Mouse (Mus musculus): ENCODE measurements at regions not wholly inside any gene's neighbourhood (a gene's known extent, or its start where the extent isn't known, plus 50 kb on each side); places are given as distances from the start of the nearest gene placed in this dataset.

DNA sequence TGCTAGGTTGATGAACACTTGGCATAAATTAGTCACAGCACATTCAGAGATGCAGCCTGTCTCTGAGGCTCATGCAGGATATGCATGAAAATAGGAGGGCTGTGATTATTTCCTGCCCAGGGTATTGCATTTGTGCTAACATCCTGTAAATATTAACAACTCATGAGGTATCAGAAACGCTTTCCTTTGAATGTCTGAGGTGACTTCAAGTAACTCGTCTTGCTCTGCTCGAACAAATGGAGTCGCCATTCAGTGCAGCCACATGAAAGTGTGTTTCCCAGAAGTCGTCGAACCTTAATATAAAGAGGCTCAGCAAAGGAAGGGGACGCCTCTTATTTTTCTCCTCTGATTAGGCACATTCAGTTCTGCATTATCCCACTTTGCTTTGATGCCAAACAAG, 301.1 kb upstream of the Adgrl2 start:
- Histone ChIP-seq H3K4me2 (no peak overlapping the region), H3K9ac (ENCODE audit: low read depth, low read length) (no peak overlapping the region), H3K36me3 (ENCODE audit: control insufficient read depth, insufficient read depth, low read length) (no peaks in the 10 kb centered on the region), H3K27ac (ENCODE audit: low read depth, low read length) (no peak overlapping the region), H3K4me1 (replicated peaks; ENCODE audit: control insufficient read depth, insufficient read depth, low read length) (no peaks in the 10 kb centered on the region), H3K9me3 (ENCODE audit: control insufficient read depth, low read length) (no peaks in the 10 kb centered on the region), H3K4me3 (ENCODE audit: low read depth, low read length) (no peak overlapping the region), H3K27me3 (replicated peaks; ENCODE audit: control insufficient read depth, insufficient read depth, low read length) (no peaks in the 10 kb centered on the region)
- ATAC-seq (replicated peaks; ENCODE audit: low FRiP score) (no peak), DNase-seq (ENCODE audit: low spot score) (no peak)
- WGBS: 70% methylated on average over 7 of the region's 7 CpGs

DNA sequence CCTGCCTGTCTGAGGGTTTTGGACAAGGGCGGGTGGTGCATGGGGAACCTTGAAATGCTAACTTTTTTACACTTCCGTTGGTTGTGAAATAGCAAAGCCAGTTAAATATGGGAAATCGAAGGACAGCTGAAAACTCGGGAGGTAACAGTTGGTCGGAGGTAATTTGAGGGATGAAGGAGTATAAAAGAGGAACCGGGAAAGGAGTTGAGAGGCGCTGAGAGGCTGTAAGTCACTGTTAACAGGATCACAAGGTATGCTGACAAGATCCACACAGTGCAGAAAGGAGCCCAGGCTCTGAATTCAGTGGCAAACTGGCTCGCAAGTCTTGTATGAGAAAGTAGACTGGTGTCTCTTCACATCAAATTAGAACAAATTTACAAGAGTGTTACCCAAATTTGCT, 299.9 kb upstream of the Adgrl2 start:
- WGBS: 58% methylated on average over 8 of the region's 8 CpGs
- Histone ChIP-seq H3K4me3 (ENCODE audit: low read depth, low read length) (no peak overlapping the region), H3K4me2 (no peak overlapping the region), H3K4me1 (replicated peaks; ENCODE audit: control insufficient read depth, insufficient read depth, low read length) (no peaks in the 10 kb centered on the region), H3K9me3 (ENCODE audit: control insufficient read depth, low read length) (no peaks in the 10 kb centered on the region), H3K27ac (ENCODE audit: low read depth, low read length) (no peak overlapping the region), H3K27me3 (replicated peaks; ENCODE audit: control insufficient read depth, insufficient read depth, low read length) (no peaks in the 10 kb centered on the region), H3K9ac (ENCODE audit: low read depth, low read length) (no peak overlapping the region), H3K36me3 (ENCODE audit: control insufficient read depth, insufficient read depth, low read length) (no peaks in the 10 kb centered on the region)
- DNase-seq (ENCODE audit: low spot score) (no peak), ATAC-seq (replicated peaks; ENCODE audit: low FRiP score) (no peak)

DNA sequence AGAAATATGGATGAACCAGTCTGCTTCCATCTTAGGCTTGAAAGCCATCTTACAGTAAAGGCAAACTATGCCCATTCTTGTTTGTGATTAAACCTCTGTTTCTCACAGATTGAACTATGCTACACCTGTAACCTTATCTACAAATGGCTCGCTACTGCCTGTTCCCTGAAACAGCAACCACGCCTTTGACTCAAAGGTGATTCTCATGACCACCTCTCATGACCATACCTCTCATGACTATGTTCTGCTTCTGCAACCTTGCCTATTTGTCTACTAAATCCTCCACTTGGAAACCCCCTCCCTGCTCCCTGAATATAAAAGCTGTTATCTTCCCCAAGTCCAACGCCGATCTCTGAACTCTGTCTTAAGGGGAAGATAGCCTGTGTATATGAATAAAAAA, 296.7 kb upstream of the Adgrl2 start:
- H3K4me1 ChIP-seq (replicated peaks; ENCODE audit: control insufficient read depth, insufficient read depth, low read length): no peaks in the 10 kb centered on the region
- ATAC-seq (replicated peaks; ENCODE audit: low FRiP score) (no peak), DNase-seq (ENCODE audit: low spot score) (no peak)
- H3K4me2 ChIP-seq: no peak overlapping the region
- WGBS: 88% methylated on average over 4 of the region's 4 CpGs
- H3K36me3 ChIP-seq (ENCODE audit: control insufficient read depth, insufficient read depth, low read length): no peaks in the 10 kb centered on the region
- H3K27me3 ChIP-seq (replicated peaks; ENCODE audit: control insufficient read depth, insufficient read depth, low read length): no peaks in the 10 kb centered on the region
- no peak overlapping the region for H3K9ac ChIP-seq (ENCODE audit: low read depth, low read length)
- no peaks in the 10 kb centered on the region for H3K9me3 ChIP-seq (ENCODE audit: control insufficient read depth, low read length)
- H3K4me3 ChIP-seq (ENCODE audit: low read depth, low read length): no peak overlapping the region
- H3K27ac ChIP-seq (ENCODE audit: low read depth, low read length): no peak overlapping the region

DNA sequence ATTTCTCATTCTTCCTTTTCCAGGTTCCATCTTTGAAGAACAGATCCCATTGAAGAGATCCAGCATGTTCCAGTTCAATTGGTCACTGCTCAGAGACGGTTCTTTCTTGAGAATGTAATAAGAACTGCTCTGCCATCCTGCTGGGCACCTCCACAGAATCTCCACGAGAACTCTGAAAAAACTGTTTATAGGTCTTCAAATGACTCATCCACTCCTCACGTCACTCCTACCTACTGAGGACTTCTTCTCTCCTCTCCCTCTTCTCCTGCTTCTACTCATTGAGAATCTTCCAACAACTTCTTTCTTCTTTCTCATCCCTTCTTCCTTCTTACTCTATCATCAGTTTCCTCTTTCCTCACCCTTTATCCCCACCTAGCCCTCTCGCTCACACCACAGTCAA, 294.6 kb upstream of the Adgrl2 start:
- H3K36me3 ChIP-seq (ENCODE audit: control insufficient read depth, insufficient read depth, low read length): no peaks in the 10 kb centered on the region
- no peak overlapping the region for H3K4me2 ChIP-seq
- WGBS: 80% methylated on average over 4 of the region's 4 CpGs
- ATAC-seq (replicated peaks; ENCODE audit: low FRiP score): no peak
- H3K9ac ChIP-seq (ENCODE audit: low read depth, low read length): no peak overlapping the region
- H3K27me3 ChIP-seq (replicated peaks; ENCODE audit: control insufficient read depth, insufficient read depth, low read length): no peaks in the 10 kb centered on the region
- H3K4me3 ChIP-seq (ENCODE audit: low read depth, low read length): no peak overlapping the region
- DNase-seq (ENCODE audit: low spot score): no peak
- no peaks in the 10 kb centered on the region for H3K4me1 ChIP-seq (replicated peaks; ENCODE audit: control insufficient read depth, insufficient read depth, low read length)
- no peak overlapping the region for H3K27ac ChIP-seq (ENCODE audit: low read depth, low read length)
- H3K9me3 ChIP-seq (ENCODE audit: control insufficient read depth, low read length): no peaks in the 10 kb centered on the region

DNA sequence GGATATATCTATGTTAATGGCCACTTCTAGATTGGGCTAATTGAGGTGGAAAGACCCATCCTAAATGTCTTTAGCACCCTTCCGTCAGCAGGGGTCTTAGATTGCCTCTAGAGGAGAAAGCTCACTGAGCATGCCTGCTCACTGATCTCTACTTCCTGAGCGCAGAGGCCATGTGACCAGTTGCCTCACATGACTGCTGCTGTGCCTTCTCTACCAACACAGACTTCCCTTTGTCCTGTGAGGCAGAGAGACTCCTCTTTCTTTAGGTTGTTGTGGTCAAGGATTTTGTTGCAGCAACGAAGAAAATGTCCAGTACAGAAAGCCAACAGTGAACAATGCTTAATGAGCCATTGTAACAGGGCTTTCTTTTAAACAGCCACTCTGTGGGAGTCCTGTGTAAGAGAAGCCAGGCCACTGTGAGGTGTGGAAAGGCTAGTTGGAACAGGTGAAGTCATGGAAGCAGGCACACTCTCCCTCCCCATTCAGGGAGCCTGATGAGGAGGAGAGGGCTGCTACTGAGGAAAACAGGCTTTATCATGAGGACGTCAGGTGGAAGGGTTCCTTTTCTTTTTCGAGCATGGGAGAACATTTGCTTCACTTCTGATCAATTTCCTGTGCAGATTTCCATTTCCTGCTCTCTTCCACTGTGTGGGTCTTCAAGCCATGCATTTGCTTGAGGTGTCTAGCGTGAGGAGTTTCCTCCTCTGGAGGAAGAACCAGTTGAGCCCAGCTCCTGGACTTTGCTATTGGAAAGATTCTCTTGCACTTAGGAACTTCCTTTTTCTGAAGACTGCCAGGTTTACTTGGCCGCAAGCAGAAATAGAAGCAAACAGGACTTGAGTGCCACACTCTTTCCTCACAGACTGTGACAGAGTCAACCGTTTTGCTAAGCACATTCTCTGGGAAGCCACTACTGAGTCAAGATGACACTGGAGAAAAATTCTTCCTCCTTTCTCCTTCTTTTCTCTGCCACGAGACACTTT, 290.7 kb upstream of the Adgrl2 start:
- Histone ChIP-seq H3K36me3 (ENCODE audit: control insufficient read depth, insufficient read depth, low read length) (no peaks in the 10 kb centered on the region), H3K4me3 (ENCODE audit: low read depth, low read length) (no peak overlapping the region), H3K27ac (ENCODE audit: low read depth, low read length) (no peak overlapping the region), H3K27me3 (replicated peaks; ENCODE audit: control insufficient read depth, insufficient read depth, low read length) (no peaks in the 10 kb centered on the region), H3K9me3 (ENCODE audit: control insufficient read depth, low read length) (no peaks in the 10 kb centered on the region), H3K4me1 (replicated peaks; ENCODE audit: control insufficient read depth, insufficient read depth, low read length) (no peaks in the 10 kb centered on the region), H3K4me2 (no peak overlapping the region), H3K9ac (ENCODE audit: low read depth, low read length) (no peak overlapping the region)
- 65% methylated on average over 9 of the region's 9 CpGs for WGBS
- no peak for DNase-seq (ENCODE audit: low spot score)
- ATAC-seq (replicated peaks; ENCODE audit: low FRiP score): no peak

DNA sequence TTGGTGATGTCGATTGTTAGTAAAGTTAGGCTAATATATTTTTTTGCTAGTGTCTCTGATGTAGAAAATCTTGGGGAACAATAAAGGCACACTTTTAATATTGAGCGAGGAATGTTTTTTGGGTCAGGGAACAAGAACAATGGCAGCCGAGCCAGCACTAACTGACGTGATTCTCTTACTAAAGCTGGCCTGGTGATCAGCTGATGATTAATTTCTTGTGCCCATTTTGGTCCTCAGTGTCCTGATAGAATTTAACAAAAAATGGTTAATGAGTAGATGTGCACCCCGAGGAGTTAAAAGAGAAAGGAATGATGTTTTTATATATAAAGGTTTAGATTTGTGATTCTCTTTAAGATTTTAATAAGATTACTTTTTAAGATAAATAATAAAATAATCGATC, 289.0 kb upstream of the Adgrl2 start:
- H3K9me3 ChIP-seq (ENCODE audit: control insufficient read depth, low read length): no peaks in the 10 kb centered on the region
- H3K36me3 ChIP-seq (ENCODE audit: control insufficient read depth, insufficient read depth, low read length): no peaks in the 10 kb centered on the region
- no peak overlapping the region for H3K4me2 ChIP-seq
- DNase-seq (ENCODE audit: low spot score) (no peak), ATAC-seq (replicated peaks; ENCODE audit: low FRiP score) (no peak)
- no peak overlapping the region for H3K9ac ChIP-seq (ENCODE audit: low read depth, low read length)
- H3K27ac ChIP-seq (ENCODE audit: low read depth, low read length): no peak overlapping the region
- H3K4me1 ChIP-seq (replicated peaks; ENCODE audit: control insufficient read depth, insufficient read depth, low read length): 0 out of 2 replicates have a peak, but pooled peaks cover 3% of the 10 kb centered on the region
- WGBS: 79% methylated on average over 6 of the region's 6 CpGs
- H3K4me3 ChIP-seq (ENCODE audit: low read depth, low read length): no peak overlapping the region
- H3K27me3 ChIP-seq (replicated peaks; ENCODE audit: control insufficient read depth, insufficient read depth, low read length): no peaks in the 10 kb centered on the region

DNA sequence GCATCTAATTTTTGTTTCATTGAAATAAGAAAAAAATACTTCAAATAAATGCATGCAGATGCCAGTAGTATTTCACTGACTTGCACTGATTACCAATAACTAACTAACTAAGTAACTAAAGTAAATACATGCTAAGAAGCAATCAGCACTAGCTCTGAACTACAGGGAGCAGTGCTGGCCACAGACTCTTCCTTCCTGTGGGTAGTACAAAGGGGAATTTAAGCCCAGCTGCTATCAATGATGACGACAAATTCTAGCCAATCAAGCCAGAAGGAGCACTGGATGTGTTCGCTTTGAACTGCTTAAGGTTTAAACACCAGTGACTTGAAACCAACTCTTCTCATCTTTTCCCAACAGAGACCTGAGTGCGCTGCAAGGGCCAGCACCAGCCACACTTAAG, 287.5 kb upstream of the Adgrl2 start:
- Histone ChIP-seq H3K36me3 (ENCODE audit: control insufficient read depth, insufficient read depth, low read length) (no peaks in the 10 kb centered on the region), H3K4me1 (replicated peaks; ENCODE audit: control insufficient read depth, insufficient read depth, low read length) (0 out of 2 replicates have a peak, but pooled peaks cover 3% of the 10 kb centered on the region), H3K4me3 (ENCODE audit: low read depth, low read length) (no peak overlapping the region), H3K9ac (ENCODE audit: low read depth, low read length) (no peak overlapping the region), H3K4me2 (no peak overlapping the region), H3K27ac (ENCODE audit: low read depth, low read length) (no peak overlapping the region), H3K9me3 (ENCODE audit: control insufficient read depth, low read length) (no peaks in the 10 kb centered on the region), H3K27me3 (replicated peaks; ENCODE audit: control insufficient read depth, insufficient read depth, low read length) (no peaks in the 10 kb centered on the region)
- ATAC-seq (replicated peaks; ENCODE audit: low FRiP score) (no peak), DNase-seq (ENCODE audit: low spot score) (no peak)
- WGBS: 63% methylated on average over 3 of the region's 3 CpGs

DNA sequence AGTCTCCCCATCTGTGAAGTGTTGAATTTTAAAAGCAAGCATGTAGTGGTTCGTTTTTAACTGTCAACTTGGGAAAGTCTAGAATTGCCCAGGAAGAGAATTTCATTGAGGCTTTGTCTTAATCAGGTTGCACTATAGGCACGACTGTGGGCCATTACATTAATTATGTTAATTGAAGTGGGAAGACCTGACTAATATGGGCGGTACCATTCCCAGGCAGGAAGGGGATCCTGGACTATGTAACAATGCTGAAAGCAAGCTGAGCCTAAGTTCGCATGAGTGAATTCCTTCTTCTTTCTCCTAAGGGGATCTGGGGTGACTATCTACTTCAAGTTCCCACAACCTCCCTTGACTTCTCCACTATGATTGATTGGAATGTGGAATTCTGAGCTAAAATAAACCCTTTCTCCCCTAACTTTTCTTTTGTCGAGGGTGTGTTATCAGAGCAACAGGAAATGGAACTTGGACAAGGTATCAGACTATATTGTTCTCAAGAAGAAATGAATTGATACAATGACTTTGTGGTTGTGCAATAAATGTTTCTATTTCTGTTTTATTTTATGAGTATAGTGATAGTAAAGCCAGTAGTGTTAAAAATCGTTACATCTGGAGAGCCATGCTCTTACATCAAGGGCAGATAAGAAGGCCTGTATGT, 285.2 kb upstream of the Adgrl2 start:
- Histone ChIP-seq H3K27me3 (replicated peaks; ENCODE audit: control insufficient read depth, insufficient read depth, low read length) (no peaks in the 10 kb centered on the region), H3K4me2 (no peak overlapping the region), H3K9me3 (ENCODE audit: control insufficient read depth, low read length) (no peaks in the 10 kb centered on the region), H3K4me3 (ENCODE audit: low read depth, low read length) (no peak overlapping the region), H3K27ac (ENCODE audit: low read depth, low read length) (no peak overlapping the region), H3K36me3 (ENCODE audit: control insufficient read depth, insufficient read depth, low read length) (no peaks in the 10 kb centered on the region), H3K9ac (ENCODE audit: low read depth, low read length) (no peak overlapping the region), H3K4me1 (replicated peaks; ENCODE audit: control insufficient read depth, insufficient read depth, low read length) (0 out of 2 replicates have a peak, but pooled peaks cover 3% of the 10 kb centered on the region)
- DNase-seq (ENCODE audit: low spot score) (no peak), ATAC-seq (replicated peaks; ENCODE audit: low FRiP score) (no peak)
- WGBS: 60% methylated on average over 6 of the region's 6 CpGs
